Mouse (Mus musculus) left cerebral cortex, adult 8-10 months (tissue): ENCODE measurements around the gene Slc22a16. TPM values are rescaled to one million over a fixed set of nuclear protein-coding genes. Genes with fewer than 3 reads are reported as not detected.
A peak's percentile ranks its signal among the peaks of the same experiment; 100 is the strongest.
"Not testable (repeated sequence)": the region's sequence is repeated elsewhere in the genome, so short reads cannot be mapped to it uniquely, and the experiment has no call there.

ENCODE experiments used
- DNase-seq, 2 experiments: peaks; one replicate each; pipeline ENCODE4 v3.0.0; 2022; ENCODE audit warnings: low spot score in 2 of 2
- total RNA-seq, 4 experiments: library from RNA; stranded (reverse); gene quantifications; 2 replicates each; pipeline ENCODE4 v1.2.4; 2022

Slc22a16 gene
- not detected for total RNA-seq

DNA sequence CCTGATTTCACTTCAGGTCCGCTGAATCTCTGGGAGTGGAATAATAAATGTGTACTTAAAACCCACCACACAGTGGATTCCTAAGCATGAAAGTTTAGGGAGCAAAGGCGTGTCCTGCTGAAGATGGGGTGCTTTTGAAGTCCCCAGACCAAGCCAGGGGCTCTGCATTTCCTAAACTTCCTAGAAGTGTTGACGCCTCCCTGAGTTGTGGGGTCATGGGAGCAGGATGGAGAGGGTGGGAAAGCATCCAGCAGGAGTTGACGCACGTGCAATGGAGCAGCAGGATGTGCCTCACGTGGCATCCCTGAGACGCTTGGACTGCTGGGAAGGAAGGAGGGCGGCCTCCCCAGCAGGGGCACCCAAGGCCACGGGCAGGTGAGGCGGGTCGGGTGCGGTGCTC, at the start of gene Slc22a16:
Gene Slc22a16, plus strand, starts transcription at position 301 of the 400 bp plus-strand sequence.
- DNase-seq: no peak

DNA sequence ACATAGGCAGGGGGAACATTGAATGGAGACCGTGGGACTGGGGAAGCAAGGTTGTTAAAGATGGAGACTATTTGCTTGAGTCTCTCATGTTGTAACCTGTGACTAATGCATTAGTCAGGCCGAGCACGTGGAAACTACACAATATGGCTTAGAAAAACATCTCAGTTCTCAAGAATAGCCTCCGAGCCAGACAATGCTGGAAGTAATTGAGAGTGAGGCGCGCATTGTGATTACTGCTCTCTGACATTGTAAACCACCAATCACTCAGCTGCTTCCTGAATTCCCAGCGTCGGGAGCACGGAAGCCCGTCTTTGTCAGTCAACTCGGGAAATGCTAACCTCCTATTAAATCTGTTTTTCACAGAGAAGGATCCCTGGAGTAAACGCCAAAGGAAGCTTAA, 48.6 kb upstream of the Slc22a16 start:
- DNase-seq: no peak

DNA sequence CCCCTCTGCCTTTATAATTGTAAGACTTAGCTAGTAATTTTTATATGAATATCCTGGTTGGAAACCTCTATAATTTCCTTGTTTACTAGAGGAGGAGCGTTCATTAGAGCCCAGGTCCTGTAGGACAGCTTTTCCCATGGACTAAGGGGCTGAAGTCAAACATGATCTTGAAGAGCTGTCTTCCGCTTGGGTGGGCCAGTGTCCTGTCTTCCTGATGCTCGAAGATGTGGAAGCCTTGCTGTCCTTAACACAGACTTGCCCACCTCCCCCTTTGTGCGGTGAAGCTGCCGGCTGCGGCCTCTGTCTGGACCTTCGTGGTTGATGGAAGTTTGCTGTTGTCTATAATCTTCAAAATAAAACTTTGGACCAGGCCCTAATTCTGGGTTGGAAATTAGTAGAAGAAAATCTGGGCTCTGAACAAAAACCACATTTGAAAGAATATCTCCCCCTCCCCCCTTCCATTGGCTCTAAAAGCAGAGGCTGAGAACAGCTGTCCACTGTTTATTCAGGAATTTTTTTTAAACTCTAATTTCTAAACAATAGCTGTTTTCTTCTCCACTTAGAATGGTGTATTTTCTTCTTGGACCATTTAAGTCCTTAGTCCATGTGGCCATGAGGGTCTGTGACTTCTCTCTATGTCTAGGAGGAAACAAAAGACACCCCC, 46.7 kb upstream of the Slc22a16 start:
- no peak for DNase-seq

DNA sequence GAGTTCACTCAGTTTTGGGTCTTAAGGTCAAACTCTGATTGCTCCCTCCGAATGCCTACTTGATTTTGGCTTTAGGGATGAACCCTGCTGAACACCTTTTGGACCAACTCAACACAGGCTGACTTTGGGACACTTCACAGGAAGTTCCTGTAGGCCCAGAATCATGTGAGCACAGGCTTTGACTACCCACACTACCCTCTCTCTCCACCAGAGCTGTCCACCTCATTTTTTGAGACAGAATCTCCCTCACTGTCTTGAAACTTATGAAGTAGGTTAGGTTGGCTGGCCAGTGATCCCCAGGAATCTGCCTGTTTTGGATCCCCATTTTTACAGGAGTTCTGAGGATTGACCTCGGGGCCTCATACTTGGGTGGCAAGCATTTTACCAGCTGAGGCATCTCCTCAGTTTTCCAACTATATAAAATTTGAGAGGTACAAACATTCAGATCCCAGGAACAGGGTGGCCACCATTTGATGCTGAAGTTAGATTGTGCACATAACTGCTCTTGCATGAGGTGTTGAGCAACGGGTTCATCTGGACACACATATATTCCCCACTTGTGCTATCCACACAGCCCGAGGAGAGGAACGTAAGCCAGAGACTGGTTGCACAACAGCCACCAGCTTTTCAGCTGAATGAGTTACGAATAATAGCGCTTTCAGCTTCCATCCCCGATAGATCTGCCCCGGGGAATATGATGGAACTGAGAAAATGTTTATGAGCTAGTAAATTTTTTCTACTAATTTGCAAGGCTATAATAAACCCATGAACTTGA, 45.9 kb upstream of the Slc22a16 start:
- no peak for DNase-seq

DNA sequence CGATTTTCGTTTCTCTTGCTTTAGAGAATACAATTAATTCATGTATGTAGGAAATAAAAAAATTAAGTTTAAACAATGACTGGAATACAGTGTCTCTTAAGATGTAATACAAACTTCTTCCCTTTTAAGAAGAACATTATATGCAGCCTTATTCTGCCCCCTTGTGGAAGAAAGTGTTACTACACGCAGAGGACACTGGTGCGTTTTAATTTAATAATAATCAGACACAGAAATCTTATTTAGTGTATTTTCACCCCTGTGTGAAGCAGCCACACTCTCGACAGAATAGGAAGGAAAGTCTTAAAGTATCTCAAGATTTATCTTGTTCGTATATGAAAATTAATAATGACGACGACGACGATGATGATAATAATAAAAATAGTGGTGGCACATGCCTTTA, 45.1 kb upstream of the Slc22a16 start:
- DNase-seq: no peak

DNA sequence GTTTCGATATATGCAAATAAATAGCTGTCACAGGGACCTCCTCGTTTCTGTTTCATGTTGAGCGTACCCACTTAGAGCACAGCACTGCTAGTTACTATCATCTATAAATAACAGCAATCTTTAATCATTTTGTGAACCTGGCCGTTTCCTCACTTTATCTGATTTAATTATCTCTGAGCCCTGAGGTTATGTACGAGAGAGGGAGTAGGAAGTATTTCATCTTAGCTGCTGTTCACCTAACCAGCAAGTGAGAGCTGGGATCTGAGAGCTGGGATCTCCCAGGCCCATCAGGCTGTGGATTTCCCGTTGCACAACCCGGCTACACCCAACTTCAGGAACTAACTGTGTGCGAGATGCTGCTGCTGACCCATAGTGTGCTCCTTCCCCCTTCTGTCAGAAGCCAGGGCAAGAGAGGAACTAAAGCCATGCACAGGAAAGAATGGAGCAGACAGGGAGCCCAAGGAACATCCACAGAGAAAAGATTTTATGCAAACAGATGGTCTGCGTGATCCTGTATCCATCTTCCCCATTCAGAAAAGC, 44.5 kb upstream of the Slc22a16 start:
- no peak for DNase-seq

DNA sequence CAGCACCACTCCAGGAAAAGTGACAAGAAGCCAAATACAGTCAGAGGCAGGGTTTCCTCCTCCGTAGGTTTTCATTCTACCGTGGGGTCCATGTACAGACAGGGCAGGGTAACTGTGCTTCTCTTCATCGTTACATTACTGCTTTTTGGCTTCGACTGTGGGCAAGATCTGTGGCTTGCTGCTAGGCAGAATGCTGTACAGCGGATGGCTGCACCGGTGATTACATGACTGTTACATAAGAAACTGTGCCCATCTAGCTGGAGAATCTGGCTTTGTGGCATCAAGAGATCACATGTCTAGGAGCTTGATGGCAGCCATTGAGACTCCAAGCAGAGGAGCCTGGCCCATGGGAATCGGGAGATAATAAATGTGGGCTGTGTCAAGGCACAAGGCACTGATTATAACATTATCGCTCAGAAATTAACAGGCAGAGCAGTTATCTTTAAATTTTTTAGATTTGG, 43.8 kb upstream of the Slc22a16 start:
- no peak for DNase-seq

DNA sequence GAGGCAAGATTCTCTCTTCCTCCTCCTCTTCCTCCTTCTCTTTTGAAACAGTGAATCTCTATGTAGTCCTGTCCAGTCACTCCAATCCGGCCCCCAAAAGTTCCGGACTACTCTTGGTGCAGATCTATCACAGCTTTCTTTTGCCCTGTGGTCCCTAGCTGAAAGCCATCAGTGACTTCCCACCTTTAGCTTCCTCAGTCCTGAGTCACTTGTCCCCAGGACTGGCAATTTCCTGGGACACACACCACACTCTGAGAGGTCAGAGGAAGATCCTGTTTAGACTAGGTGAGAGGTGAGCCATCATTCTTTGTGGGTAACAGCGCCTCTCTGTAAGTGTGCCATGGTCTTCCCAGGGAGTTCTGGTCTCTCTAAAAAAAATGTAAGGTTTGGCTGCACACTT, 43.1 kb upstream of the Slc22a16 start:
- DNase-seq: no peak

DNA sequence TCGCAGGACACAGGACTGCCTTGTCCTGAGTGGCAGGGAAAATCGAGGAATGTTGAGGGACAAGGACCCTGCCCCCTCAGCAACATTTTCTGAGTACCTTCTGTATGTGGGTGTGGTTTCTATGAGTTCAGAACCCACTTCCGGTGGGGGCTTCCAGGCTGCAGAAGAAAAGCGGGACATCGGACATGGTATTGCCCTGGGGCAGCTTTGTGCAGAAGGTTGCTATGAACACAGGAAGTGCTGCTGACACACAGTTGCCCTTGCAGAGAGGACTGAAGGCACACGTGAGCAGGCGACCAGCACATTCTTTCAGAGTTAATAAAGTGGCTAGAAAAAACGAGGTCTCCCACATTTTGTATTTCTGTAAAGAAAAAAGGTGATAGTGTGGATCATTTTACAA, 42.6 kb upstream of the Slc22a16 start:
- no peak for DNase-seq

DNA sequence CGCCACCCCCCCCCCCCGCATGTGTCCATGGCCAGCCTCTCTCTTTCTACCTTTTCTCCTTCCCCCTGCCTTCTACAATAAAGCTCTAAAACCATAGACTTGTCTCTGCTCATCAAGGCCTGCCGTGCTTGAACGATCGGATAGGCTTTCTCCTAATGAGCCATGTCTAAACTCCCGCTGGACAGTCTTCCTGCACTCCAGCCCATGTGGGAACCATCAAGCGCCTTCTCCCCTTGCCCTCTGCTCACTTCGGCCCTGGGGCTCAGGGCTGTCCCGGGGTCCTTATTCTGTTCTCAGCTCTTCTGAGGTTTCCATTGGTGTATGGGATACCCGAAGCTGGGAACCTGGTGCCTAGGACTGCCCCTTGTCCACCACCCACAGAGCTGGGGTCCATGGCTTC, 41.5 kb upstream of the Slc22a16 start:
- no peak for DNase-seq

DNA sequence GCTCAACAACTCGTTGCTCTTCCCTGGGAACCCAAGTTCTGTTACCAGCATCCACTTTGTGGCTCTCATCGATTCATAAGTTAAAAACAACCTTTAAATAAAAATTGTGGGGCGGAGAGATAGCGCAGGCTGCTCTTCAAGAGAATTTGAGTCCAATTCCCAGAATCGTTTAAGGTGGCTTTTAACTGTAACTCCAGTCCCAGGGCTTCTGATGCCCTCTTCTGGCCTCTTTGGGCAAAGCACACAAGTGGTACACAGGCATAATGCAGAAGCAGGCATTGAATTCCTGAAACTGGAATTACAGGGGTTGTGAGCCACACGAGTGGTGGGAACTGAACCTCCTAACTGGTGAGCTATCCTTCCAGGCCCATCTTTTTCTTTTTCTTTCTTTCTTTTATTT, 40.5 kb upstream of the Slc22a16 start:
- no peak for DNase-seq

DNA sequence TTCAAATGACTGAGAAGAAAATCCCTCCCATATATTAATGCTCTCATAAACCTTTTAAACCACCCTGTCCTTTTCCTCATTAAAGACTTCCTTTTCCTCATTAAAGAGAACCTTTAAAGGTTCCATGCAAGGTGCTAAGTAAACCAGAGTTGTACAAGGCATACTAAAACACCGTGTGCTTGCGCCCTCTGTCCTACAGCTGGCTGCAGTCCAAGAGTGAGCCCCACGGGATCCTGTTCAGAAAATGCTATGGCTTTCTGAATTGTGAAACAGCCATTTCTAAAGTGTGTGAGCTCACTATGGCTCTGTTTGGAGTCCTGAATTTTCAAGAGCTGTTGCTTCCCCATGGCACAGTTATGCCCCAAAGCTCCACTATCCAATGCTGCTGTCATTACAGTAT, 39.5 kb upstream of the Slc22a16 start:
- no peak for DNase-seq

DNA sequence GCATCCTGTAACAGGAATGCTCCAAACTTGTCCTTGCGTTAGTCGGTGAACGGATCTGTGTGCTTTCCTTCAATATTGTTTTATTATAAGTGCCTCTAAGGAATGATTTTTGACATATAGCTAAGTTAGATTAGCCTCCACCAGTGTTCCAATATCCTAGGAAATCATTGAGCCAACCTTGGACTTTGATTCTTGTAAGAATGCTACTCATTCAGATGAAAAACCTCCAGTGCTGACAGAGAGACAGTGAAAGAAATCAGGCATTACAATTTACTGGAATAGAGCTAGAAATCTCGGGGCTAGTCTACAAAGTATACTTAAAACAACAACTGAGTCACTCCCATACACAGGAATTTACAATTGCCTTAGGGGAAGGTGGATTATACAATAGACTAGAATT, 37.5 kb upstream of the Slc22a16 start:
- not testable (repeated sequence) for DNase-seq

DNA sequence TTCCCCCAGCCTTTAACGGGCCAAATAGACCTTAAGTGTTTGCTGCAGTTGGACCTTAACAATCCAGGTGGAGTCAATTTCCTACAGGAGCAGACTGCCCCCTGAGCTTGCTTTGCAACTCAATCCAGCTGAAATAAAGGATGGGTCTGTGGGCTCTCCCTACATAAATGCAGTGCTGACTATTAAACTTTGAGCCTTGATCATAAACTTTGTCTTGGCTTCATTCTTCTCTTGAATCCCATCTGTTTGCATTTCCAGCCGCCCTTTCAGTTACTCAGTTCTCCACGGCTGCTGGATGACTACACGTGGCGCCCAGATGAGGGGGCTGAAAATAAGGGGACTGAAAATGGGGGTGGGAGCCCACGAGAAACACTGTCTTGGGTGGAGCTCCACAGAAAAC, 28.8 kb upstream of the Slc22a16 start:
- no peak for DNase-seq

DNA sequence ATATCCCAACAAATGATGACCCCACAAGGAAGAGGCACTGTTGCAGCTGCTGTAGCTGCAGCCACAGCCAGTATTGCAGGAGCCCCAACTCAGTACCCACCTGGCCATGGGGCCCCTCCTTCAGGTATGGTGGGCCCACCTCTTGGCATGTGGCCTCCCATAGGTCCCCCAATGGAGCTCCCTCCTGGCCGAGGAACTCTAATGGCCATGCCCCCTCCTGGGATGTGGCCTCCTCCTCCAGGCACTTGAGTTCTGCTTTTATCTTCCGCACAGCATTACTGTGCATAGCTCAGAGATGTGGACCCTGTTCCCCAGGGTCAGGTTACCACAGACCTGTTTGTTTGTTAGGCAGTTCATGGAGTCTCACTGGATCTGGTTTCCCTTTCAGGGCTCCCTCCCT, 20.8 kb upstream of the Slc22a16 start:
- DNase-seq: no peak

DNA sequence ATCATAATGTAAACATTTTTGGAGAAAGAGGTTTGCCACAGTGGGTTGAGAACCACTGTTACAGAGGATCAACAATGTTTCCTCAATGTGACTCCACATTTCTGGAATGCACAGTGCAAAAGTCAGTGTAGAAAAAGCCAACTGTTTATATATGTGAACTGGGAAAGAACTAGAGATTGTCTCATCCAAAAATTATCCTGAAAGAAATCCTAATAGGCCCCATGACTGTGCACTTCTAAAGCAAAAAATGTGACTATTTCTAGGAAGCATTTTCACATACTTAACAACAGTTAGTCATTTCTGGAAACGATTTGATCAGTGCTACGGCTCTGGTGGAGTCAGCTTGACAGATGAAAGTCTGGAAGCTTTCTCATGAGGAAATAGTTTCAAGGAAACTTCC, 18.3 kb upstream of the Slc22a16 start:
- DNase-seq: no peak

DNA sequence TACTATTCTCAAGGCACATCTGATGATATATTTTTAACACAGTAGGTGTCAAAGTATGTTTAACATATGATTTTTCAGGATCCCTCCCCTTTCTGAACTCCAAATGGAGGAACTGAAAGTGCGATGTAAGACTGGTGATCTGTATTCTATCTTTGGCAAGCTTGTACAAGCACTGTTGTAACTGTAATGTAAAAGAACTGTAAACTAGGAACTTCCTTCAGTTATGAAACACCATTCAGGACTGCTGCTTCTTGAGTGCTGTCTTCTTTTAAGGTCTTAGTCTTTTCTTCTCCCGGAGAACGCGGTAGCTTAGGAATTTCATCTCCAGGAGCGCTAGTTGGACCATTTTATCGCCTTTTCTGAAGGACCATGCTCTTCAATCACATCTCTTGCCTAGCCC, 4.4 kb upstream of the Slc22a16 start:
- not testable (repeated sequence) for DNase-seq

DNA sequence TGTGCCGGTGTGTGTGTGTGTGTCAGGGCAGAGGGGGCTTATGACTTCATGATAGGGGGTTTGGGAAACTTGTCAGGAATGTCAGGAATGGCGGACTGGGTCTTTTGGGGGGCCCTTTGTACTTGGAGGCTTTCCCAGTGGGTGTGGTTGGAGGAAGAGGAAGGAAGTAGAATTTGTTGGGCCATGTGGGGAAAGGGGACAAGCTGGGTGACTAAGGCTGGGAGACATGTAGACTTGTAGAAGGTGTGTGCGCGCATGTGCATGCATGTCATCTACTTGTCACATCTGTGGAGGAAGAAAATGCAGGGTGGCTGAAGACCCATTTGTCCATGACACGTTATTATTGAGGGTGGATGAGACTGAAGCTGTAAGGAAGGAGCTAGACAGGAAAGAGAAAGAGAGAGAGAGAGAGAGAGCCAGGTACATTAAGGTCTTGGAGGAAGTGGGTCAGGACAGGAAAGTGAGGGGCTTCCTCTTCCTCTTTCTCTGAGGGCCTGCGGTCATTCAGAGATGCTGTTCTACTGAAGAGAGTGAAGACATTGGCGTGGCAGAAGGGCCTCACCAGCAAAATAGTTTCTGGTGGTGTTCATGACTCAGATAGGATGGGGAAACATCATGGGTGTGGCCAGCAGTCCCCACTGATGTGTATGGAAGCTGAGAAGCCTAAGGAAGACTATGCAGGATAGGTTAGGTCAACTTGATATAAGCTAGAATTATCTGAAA, 5.9 kb downstream of the Slc22a16 start:
- DNase-seq: no peak

DNA sequence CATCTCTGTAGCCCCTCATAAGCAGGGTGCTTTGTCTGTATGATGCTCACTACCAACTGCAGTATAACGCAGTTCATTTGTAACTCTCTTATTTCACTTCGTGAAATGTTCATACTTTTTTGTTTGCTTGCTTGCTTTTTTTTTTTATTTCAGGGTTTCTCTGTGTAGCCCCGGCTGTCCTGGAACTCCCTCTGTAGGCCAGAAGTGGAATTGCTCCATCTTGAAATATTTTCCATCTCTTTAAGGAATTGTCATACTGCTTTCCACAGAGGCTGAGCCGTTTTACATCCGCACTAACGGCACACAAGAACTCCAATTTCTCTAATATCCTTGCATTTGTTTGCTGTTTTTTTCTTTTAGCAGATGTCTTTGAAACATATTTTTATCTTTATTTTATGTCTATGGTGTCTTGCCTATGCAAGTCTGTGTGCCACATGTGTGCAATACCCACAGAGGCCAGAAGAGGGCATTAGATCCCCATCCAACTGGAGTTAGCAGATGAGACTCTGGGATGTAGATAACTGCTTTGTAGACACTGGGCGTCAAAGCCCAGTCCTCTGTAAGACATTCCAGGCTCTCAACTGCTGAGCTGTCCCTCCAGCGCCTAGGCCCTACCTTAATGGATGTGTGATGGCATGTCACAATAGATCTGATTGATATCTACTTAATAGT, 13.6 kb downstream of the Slc22a16 start:
- no peak for DNase-seq

DNA sequence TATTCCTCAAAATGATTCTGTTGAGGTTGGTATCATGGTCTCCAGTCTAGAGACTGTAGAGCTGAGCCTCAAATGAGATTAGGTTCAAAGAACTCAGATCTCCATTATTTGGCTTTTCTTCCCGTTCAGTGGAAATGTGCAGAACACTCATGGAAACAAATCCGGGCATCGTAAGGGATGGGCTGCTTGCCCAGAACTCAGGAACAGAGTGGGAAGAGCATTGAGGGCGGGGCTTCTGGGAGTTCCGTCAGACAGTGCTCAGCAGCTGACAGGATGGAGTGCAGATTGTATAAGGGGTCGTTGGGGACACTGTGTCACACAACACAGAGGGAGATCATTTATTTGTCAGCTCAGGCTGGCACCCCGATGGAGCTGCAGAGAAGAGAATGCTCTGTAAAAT, 22.1 kb downstream of the Slc22a16 start:
- peak in 1 of 2 experiments; percentile 31 for DNase-seq

DNA sequence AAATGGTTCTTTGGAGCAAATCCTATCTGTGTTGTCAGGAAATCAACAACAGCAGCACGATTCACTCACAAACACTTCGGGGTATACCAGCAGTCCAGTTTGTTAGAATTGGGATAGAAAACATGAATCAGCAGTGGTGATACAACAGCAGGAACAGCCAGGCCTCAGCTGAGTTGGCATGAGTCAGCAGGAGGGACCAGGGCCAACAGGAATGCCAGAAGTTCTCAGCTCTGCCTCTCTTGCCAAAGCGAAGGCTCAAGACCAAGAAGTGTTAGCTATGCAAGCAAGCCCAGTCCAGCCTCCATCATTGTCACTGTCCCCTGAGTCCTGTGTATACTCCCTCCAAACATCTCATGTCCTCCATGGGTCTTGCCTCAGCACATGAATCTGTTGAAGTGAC, 27.0 kb downstream of the Slc22a16 start:
- DNase-seq: peak in 1 of 2 experiments; percentile 35
